Mouse (Mus musculus) mammary gland, adult 2 months (tissue): ENCODE results near the gene Perm1. TPM values are rescaled to one million over a fixed set of nuclear protein-coding genes. Genes with fewer than 3 reads are reported as not detected.

ENCODE experiments used
- polyA plus RNA-seq: library from polyadenylated mRNA; depleted of rRNA; stranded (reverse); fragments of >200 nt; gene quantifications from 2 replicates; pipeline ENCODE4 v1.2.3, GENCODE M21; 2012; ENCODE audit warnings: low replicate concordance; rRNA removed

Gene Perm1
- 0.53 and 20.4 TPM in 2 replicates for polyA plus RNA-seq

DNA sequence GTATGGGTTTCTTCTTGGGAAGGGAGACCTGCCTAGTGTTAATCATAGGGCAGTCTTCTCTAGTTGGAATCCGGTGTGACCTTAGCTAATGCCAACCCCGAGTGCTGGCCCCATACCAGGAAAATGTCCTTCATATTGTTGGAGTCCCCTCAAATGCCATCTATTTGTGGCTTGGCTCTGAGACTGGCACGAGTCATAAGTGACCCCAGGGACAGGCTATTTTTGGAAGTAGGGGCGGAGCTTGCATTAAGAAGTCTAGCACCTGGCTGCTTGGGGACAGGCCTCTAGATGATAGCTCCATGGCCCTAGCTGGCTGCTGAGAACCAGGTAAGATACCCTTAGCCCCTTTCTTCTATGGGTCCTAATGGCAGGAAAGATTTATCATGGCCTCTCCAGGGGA, at the start of gene Perm1:
TSS of gene Perm1 (plus strand) at position 220 of the 400 bp plus-strand sequence.

DNA sequence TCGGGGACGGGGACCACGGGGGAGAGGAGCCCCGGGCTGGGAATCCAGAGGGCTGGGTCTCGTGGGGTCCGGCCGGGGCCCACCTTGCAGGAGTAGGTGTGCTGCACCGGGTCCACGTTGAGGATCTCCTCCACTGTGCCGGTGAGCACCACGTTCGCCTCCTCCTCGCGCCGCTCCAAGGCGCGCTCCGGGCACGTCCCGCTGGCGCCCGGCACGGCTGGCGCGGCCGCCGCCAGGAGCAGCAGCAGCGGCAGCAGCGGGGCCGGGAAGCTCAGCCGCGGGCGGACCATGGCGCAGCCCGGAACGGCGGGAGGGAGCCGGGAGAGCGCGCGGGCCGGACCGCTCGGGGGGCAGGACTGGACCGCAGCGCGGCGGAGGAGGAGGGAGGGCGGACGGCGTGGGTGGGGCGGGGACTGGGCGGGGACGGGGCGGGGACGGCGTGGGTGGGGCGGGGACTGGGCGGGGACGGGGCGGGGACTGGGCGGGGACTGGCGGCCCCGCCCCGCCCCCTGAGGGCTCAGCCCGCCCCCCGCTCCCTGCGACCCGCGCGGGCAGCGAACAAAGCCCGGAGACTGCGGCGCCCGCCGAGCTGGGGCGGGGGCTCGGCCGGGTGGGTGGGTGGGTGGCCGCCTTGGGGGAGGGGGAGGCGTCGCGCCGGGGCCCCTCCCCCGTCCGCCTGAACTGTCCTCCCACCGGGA, 18.4 kb upstream of the Perm1 start, which contains the start of gene Agrn:
TSS of gene Agrn (minus strand) at position 358 of the 698 bp plus-strand sequence.

DNA sequence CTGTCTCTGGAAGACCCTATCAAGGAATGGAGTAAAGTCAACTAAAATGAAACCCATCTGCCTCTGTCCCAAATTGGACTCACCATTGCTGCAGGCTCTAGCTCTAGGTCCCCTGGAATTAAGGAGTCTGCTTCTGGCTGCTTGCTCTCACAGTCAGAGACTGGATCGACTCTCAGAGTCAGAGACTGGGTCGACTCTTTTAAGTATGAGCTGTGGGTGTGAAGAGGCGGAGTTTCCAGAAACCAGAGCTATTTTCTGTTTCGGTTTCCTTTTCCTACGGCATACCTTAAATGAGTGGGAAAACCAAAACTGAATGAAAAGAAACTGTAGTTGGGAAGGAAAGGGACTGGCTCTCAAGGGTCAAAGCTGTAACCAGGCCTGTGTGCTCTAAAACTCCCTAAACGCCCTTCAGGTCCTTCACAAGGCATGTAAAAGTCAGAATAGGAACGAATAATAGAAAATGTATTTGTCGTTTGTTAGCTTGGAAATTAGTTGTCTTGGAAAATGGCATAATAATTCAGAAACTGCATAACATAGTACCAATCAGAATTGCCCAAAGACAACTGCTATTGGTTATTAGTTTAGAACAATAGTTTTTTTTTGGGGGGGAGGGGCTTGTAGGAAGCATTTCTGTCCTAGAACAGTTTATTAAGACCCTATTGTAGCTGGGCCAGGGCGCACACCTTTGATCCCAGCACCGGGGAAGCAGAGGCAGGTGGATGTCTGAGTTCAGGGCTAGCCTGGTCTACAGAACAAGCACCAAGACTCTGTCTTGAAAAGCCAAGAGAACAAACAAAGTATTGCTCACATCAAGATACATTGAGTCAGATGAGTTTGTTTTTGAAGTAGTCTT, 14.8 kb upstream of the Perm1 start, which contains the start of gene Isg15:
TSS of gene Isg15 (minus strand) at position 196 of the 853 bp plus-strand sequence.

DNA sequence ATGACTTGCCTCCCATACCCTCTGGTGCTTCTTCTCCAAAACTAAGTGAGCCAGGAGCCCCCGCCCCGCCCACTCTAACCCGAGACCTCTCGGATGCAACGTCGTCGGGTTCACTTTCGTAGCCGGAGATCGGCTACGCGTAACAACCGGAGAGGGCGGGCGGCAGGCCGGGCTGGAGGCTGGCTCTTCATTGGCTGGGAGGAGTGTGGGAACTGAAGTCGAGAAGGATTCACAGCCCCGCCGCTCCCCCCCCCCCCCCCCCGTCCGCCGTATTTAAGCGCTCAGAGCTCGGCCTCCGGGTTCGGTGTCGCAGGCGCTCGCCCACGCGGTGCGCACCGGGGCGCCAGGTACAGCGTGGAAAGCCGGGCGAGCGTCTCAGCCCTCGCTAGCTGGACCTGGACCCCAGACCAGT, 12.7 kb upstream of the Perm1 start, which contains the start of gene AW011738:
TSS of gene AW011738 (plus strand) at position 304 of the 412 bp plus-strand sequence.

DNA sequence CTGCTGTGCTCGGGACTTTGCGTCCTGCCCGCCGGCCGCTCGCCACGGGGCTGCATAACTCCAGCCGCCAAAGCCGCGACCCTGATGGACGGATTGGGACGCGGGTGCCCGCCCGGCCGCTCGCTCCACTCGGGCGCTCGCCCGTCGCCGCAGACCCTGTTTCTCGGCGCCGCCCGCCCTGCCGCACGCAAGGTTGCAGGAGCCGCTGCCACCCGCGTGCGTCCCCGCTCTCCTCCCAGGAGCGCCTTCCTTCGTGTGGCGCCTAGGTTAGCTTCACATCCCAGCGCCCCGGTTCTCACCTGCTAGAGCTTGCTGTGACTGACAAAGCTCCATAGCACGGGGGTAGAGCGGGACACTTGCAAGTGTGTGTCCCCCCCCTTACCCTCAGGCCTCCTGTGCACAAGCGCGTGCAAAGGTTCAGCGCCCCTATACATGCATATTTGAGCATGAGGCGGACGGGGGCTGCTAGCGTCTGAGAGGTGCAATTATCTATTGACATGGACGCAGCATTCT, 19.1 kb downstream of the Perm1 start, which contains the start of gene Plekhn1:
TSS of gene Plekhn1 (minus strand) at position 157 of the 513 bp plus-strand sequence.

DNA sequence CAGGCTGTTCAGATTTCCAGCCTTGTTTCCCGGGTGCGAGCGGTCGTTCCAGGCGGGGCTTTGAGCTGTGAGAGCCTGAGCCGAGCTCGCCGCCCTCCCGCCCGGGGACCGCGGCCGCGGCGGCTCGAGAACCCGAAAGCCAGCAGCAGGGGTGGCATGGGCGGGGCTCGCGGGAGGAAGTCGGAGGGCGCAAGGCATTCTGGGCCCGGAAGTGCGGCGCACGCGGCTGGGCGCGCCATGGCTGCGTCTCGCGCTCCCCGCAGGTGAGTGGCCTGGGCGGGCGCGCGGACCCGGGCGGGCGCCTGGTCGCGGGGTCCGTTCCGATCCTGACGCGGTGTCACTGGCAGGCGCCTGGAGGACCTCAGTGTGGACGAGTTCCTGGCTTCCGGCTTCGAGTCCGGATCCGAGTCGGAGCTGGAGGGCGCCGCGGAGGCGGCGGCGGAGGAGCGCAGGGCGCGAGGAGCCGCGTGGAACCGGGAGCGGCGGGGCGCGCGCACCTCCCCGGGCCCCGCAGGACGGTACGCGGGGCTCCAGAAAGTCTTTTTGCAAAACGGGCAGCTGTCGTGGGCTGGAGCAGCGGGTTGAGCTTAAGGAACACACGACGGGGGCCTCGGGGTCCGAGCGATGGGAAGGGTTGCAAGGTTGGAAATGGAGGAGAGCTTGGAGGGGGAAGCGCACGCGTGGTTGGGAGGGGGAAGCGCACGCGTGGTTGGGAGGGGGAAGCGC, 20.3 kb downstream of the Perm1 start, which contains the start of gene Noc2l:
TSS of gene Noc2l (plus strand) at position 203 of the 726 bp plus-strand sequence.

DNA sequence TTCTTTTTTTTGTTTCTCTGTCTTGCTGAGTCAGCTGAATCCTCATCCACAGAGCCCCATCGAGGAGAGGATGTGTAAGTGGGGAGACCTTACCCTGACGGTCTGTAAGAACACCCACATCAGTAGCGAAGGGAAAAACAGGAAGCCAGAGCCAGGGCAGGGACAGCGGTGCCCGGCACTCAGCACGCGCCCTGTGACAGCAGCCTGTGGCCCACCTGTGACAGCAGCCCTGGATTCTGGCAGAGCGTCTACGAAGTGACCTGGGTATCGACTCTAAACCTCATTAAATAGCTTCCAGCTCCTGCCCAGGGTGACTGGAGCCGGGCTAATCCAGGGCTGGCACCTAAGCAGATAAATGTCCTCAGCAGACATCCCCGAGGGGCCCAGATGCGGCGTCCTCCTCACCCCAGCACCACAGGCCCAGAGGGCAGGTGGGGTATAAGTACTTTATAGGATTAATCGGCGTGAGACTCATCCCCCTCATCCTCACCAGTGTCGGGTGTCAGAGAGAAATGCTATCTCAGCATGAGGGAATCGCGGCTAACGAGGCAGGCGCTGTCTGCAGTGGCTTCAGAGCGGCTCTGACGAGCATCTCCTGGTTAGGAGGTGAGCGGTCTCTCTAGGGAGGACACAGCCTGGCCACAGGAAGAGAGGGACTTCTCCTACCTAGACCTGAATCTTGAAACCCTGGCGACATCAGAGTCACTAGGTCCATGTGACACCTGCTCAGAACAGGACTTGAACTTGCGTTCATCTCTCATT, 39.6 kb downstream of the Perm1 start, which contains the start of gene Samd11:
TSS of gene Samd11 (minus strand) at position 580 of the 762 bp plus-strand sequence.

Other genes with a start within 250 kb of the Perm1 start
- 5.2 and 10.7 TPM in 2 replicates for gene B3galt6, start 223.2 kb upstream of the Perm1 start, polyA plus RNA-seq
- gene Sdf4, start 223.0 kb upstream of the Perm1 start, polyA plus RNA-seq, result 61.5 and 63.6 TPM in 2 replicates
- 28.1 and 40.7 TPM in 2 replicates for gene Tnfrsf4, start 202.0 kb upstream of the Perm1 start, polyA plus RNA-seq
- 22.0 and 26.1 TPM in 2 replicates for gene Tnfrsf18, start 189.7 kb upstream of the Perm1 start, polyA plus RNA-seq
- 4.0 and 4.9 TPM in 2 replicates for gene Ttll10, start 156.5 kb upstream of the Perm1 start, polyA plus RNA-seq
- gene 9430015G10Rik, start 105.9 kb upstream of the Perm1 start, polyA plus RNA-seq, result 27.3 and 33.1 TPM in 2 replicates
- 0.73 and 0.97 TPM in 2 replicates for gene Rnf223, start 85.4 kb upstream of the Perm1 start, polyA plus RNA-seq
- gene Agrn, start 18.4 kb upstream of the Perm1 start, polyA plus RNA-seq, result 70.6 and 80.5 TPM in 2 replicates
- 11.3 and 14.2 TPM in 2 replicates for gene Isg15, start 15.1 kb upstream of the Perm1 start, polyA plus RNA-seq
- gene AW011738, start 12.6 kb upstream of the Perm1 start, polyA plus RNA-seq, result 3.0 and 5.2 TPM in 2 replicates
- 82.7 and 85.1 TPM in 2 replicates for gene Plekhn1, start 19.0 kb downstream of the Perm1 start, polyA plus RNA-seq
- 78.1 and 93.3 TPM in 2 replicates for gene Noc2l, start 20.1 kb downstream of the Perm1 start, polyA plus RNA-seq
- gene Samd11, start 39.8 kb downstream of the Perm1 start, polyA plus RNA-seq, result 1.2 and 1.8 TPM in 2 replicates
- not detected in 2 replicates for gene Vmn2r-ps159, start 115.2 kb downstream of the Perm1 start, polyA plus RNA-seq